Mouse (Mus musculus): ENCODE measurements at regions not wholly inside any gene's neighbourhood (a gene's known extent, or its start where the extent isn't known, plus 50 kb on each side); places are given as distances from the start of the nearest gene placed in this dataset.

DNA sequence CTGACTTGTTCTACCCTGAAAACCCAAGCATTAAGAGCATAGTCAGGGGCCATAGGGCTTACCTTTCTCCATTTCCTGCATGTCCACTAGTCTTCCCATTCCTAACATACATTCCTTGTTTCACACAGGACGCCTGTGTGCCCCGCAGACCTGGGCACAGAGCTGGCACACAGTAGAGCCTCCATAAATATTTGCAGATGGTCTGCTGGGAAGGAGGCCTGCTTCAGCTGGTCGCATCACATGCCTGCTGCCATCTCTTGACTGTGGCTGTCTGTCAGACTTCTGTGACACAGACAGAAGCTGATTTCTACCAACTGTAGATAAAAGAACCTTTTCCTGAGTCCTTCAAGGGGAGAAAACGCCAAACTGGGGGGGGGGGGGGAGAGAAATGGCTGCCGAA lies 62.8 kb upstream of the Ctnnb1 start:
- TF ChIP-seq POLR2A (IDR thresholded peaks at IDR 0.05; ENCODE audit: control insufficient read depth in 1 of 2, insufficient read depth in 1 of 2, low read depth in 1 of 2, low read length in 2 of 2, poor library complexity in 1 of 2) (no peak), GATA1 (IDR thresholded peaks at IDR 0.05; ENCODE audit: low read depth, low read length) (no peak), TCF12 (IDR thresholded peaks at IDR 0.05; ENCODE audit: low read depth, low read length) (no peak), CTCF (IDR thresholded peaks at IDR 0.05 in 2 of 3, conservative IDR thresholded peaks at IDR 0.05 in 1 of 3; ENCODE audit: control insufficient read depth in 1 of 3, insufficient read depth in 1 of 3, low read depth in 2 of 3, low read length in 3 of 3, poor library complexity in 1 of 3, severe bottlenecking in 1 of 3) (no peak), POLR2AphosphoS2 (IDR thresholded peaks at IDR 0.05; ENCODE audit: low read length) (no peak), ZNF384 (IDR thresholded peaks at IDR 0.05; ENCODE audit: low read depth, low read length) (no peak), JUND (IDR thresholded peaks at IDR 0.05; ENCODE audit: low read depth, low read length) (no peak), TAL1 (IDR thresholded peaks at IDR 0.05; ENCODE audit: low read length) (no peak), EP300 (IDR thresholded peaks at IDR 0.05; ENCODE audit: low read depth in 1 of 2, low read length in 2 of 2) (no peak), NRF1 (IDR thresholded peaks at IDR 0.05; ENCODE audit: insufficient read depth, low read depth, low read length, poor library complexity, severe bottlenecking) (no peak)
